23 mouse cellular contexts compared by ENCODE assay signal in the genomic region with DNA sequence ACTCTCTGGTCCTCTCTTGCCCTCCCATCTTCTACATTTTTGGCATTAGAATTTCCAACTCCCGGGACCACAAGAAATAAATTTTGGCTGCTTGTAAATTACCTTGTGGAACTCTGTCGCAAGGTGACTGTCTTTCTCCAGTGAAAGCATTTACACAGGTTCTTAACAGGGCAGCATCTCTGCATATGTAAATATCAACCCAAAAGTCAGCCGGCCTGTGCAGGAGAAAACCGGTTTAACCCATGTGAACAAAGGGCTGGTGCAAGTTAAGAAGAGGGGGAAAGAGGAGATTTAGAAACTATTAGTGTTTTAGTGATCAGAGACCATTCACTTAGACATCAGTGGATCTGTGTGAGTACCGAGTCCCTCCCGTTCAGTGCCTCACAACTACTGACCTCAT. TPM values are rescaled to one million over a fixed set of nuclear protein-coding genes. Genes with fewer than 3 reads are reported as not detected.
DNase-seq lines count a peak whose midpoint lies in the region; ATAC-seq and TF ChIP-seq lines count a peak whose summit lies in the region.
"Had no signal": no experiment of that assay in that cellular context is flagged by ENCODE, and none has a peak within 500 bp of the region (broad histone marks: within the 10 kb centered on the region; RNA-seq: fewer than 3 reads in every experiment).

No protein-coding gene starts in this region.

- 35% methylated on average over 6 of the region's 6 CpGs for WGBS in kidney, postnatal 0 days
- 42% methylated on average over 6 of the region's 6 CpGs for WGBS in kidney, embryonic 16.5 days
- WGBS in stomach, postnatal 0 days: 34% methylated on average over 6 of the region's 6 CpGs

- no peak for TF ChIP-seq CTCF in kidney, postnatal 0 days (IDR thresholded peaks at IDR 0.05; ENCODE audit: low read depth)
- no peak for TF ChIP-seq CTCF in ES-Bruce4 (IDR thresholded peaks at IDR 0.05; ENCODE audit: low read depth, low read length)
- no peak for TF ChIP-seq CTCF in stomach, postnatal 0 days (IDR thresholded peaks at IDR 0.05; ENCODE audit: low read depth)

- H3K36me3 ChIP-seq in kidney, postnatal 0 days (ENCODE audit: insufficient read depth, low read length): no peaks in the 10 kb centered on the region
- H3K36me3 ChIP-seq in kidney, embryonic 16.5 days (ENCODE audit: insufficient read depth, low read length): no peaks in the 10 kb centered on the region
- no peaks in the 10 kb centered on the region for H3K36me3 ChIP-seq in ES-Bruce4 (ENCODE audit: control insufficient read depth, insufficient read depth, low read length, poor library complexity, severe bottlenecking)
- H3K36me3 ChIP-seq in ES-E14 (ENCODE audit: control insufficient read depth, insufficient read depth, low read length, poor library complexity, severe bottlenecking): no peaks in the 10 kb centered on the region
- H3K36me3 ChIP-seq in stomach, postnatal 0 days (ENCODE audit: control insufficient read depth, insufficient read depth, low read length): no peaks in the 10 kb centered on the region
- H3K36me3 ChIP-seq: hindbrain, embryonic 10.5 days; hindbrain, embryonic 15.5 days; limb, embryonic 12.5 days; liver, embryonic 15.5 days; lung, embryonic 15.5 days; midbrain, embryonic 12.5 days; neural tube, embryonic 13.5 days had no signal

- in situ Hi-C loops in ES-E14 (cut with MboI; ENCODE audit: low sequenced_read_pairs in 2 of 2, unreplicated experiment in 2 of 2): no loop called here

- DNase-seq in kidney, postnatal 0 days (ENCODE audit: low spot score): no peak
- peak; percentile 50 for DNase-seq in ES-E14 (ENCODE audit: low read depth, low spot score)
- DNase-seq in stomach, postnatal 0 days (ENCODE audit: low spot score): no peak
- no peak for DNase-seq in urinary bladder, adult 18-20 months (ENCODE audit: low spot score in 2 of 2)
- DNase-seq: adrenal gland, adult 8-10 months; B cell, adult 2 months; cerebellum, adult 2 months; forebrain, postnatal 0 days; gastrocnemius, postnatal 14 days; heart, postnatal 14 days; kidney, adult 18-20 months; thymus, postnatal 14 days had no signal

- ATAC-seq in kidney, postnatal 0 days (replicated peaks; ENCODE audit: low FRiP score, low read depth): 0 out of 2 replicates have a peak, but pooled peaks have one; percentile 10
- no peak for ATAC-seq in kidney, embryonic 16.5 days (ENCODE audit: low FRiP score, low TSS enrichment)
- 0 out of 2 replicates have a peak, but pooled peaks have one; percentile 3 for ATAC-seq in stomach, postnatal 0 days (ENCODE audit: low FRiP score, low TSS enrichment)
- ATAC-seq: inflammation-experienced regulatory T-cells, adult 6 months had no signal

- H3K9me3 ChIP-seq in kidney, postnatal 0 days (replicated peaks; ENCODE audit: low read length): no peaks in the 10 kb centered on the region
- H3K9me3 ChIP-seq in kidney, embryonic 16.5 days (ENCODE audit: low read length): no peaks in the 10 kb centered on the region
- H3K9me3 ChIP-seq in ES-Bruce4 (replicated peaks; ENCODE audit: control insufficient read depth, insufficient read depth, low read length, poor library complexity, severe bottlenecking) (no peaks in the 10 kb centered on the region), ES-E14 (ENCODE audit: control insufficient read depth, insufficient read depth, low read depth, low read length) (no peaks in the 10 kb centered on the region)
- H3K9me3 ChIP-seq in stomach, postnatal 0 days (ENCODE audit: control insufficient read depth, low read length): no peaks in the 10 kb centered on the region
- H3K9me3 ChIP-seq: hindbrain, embryonic 10.5 days; hindbrain, embryonic 15.5 days; limb, embryonic 12.5 days; liver, embryonic 15.5 days; lung, embryonic 15.5 days; midbrain, embryonic 12.5 days; neural tube, embryonic 13.5 days had no signal

- H3K4me3 ChIP-seq in kidney, postnatal 0 days (replicated peaks; ENCODE audit: low read depth, low read length): no peak overlapping the region
- no peak overlapping the region for H3K4me3 ChIP-seq in kidney, embryonic 16.5 days (ENCODE audit: low read length)
- H3K4me3 ChIP-seq in ES-Bruce4 (ENCODE audit: low read depth, low read length) (no peak overlapping the region), ES-E14 (ENCODE audit: insufficient read depth in 1 of 2, low read depth in 1 of 2, low read length in 2 of 2, poor library complexity in 1 of 2, severe bottlenecking in 1 of 2) (peak overlapping the region; percentile 13 to 54; a peak in 3 of 4 replicates)
- no peak overlapping the region for H3K4me3 ChIP-seq in stomach, postnatal 0 days (ENCODE audit: low read depth, low read length)
- H3K4me3 ChIP-seq: erythroblast, embryonic 14.5 days; hindbrain, embryonic 10.5 days; hindbrain, embryonic 15.5 days; limb, embryonic 12.5 days; liver, embryonic 15.5 days; lung, embryonic 15.5 days; midbrain, embryonic 12.5 days; neural tube, embryonic 13.5 days had no signal

- H3K4me2 ChIP-seq in kidney, postnatal 0 days (ENCODE audit: low read length): no peak overlapping the region
- H3K4me2 ChIP-seq in kidney, embryonic 16.5 days (replicated peaks; ENCODE audit: low read depth, low read length): no peak overlapping the region
- H3K4me2 ChIP-seq in stomach, postnatal 0 days (replicated peaks; ENCODE audit: low read depth): no peak overlapping the region
- H3K4me2 ChIP-seq: hindbrain, embryonic 15.5 days; limb, embryonic 12.5 days; liver, embryonic 15.5 days; lung, embryonic 15.5 days; midbrain, embryonic 12.5 days; neural tube, embryonic 13.5 days had no signal

- no peak for TF ChIP-seq POLR2A in ES-Bruce4 (IDR thresholded peaks at IDR 0.05; ENCODE audit: insufficient read depth, low read length)

- no peaks in the 10 kb centered on the region; the same call in 1 of the 2 replicates for H3K4me1 ChIP-seq in kidney, postnatal 0 days (replicated peaks; ENCODE audit: insufficient read depth, low read length)
- H3K4me1 ChIP-seq in kidney, embryonic 16.5 days (ENCODE audit: insufficient read depth, low read length): peaks cover 8% of the 10 kb centered on the region; the same call in 1 of the 2 replicates
- peaks cover 10% of the 10 kb centered on the region for H3K4me1 ChIP-seq in ES-Bruce4 (ENCODE audit: control insufficient read depth, insufficient read depth, low read length)
- peaks cover 6 to 26% of the 10 kb centered on the region in 2 experiments for H3K4me1 ChIP-seq in ES-E14 (ENCODE audit: control insufficient read depth in 2 of 2, insufficient read depth in 2 of 2, low read length in 2 of 2, poor library complexity in 1 of 2)
- H3K4me1 ChIP-seq in stomach, postnatal 0 days (replicated peaks; ENCODE audit: control insufficient read depth, insufficient read depth): peaks cover 5% of the 10 kb centered on the region
- H3K4me1 ChIP-seq: hindbrain, embryonic 15.5 days; limb, embryonic 12.5 days; midbrain, embryonic 12.5 days; neural tube, embryonic 13.5 days had no signal

- H3K27me3 ChIP-seq in kidney, postnatal 0 days (ENCODE audit: insufficient read depth, low read length): no peaks in the 10 kb centered on the region
- H3K27me3 ChIP-seq in kidney, embryonic 16.5 days (ENCODE audit: insufficient read depth, low read length): no peaks in the 10 kb centered on the region
- no peaks in the 10 kb centered on the region for H3K27me3 ChIP-seq in ES-Bruce4 (ENCODE audit: control insufficient read depth, insufficient read depth, low read length, poor library complexity, severe bottlenecking)
- H3K27me3 ChIP-seq in stomach, postnatal 0 days (ENCODE audit: control insufficient read depth, insufficient read depth, low read length): no peaks in the 10 kb centered on the region
- H3K27me3 ChIP-seq: hindbrain, embryonic 15.5 days; limb, embryonic 12.5 days; lung, embryonic 15.5 days; midbrain, embryonic 12.5 days; neural tube, embryonic 13.5 days had no signal

- H3K27ac ChIP-seq in kidney, postnatal 0 days: peak overlapping the region; percentile 47; the same call in 1 of the 2 replicates
- no peak overlapping the region for H3K27ac ChIP-seq in kidney, embryonic 16.5 days (ENCODE audit: low read length)
- H3K27ac ChIP-seq in ES-Bruce4 (ENCODE audit: insufficient read depth, low read length): peak overlapping the region; percentile 52
- peak overlapping the region; percentile 82 for H3K27ac ChIP-seq in ES-E14 (ENCODE audit: insufficient read depth, low read depth, low read length, poor library complexity, severe bottlenecking)
- no peak overlapping the region for H3K27ac ChIP-seq in stomach, postnatal 0 days (replicated peaks)
- H3K27ac ChIP-seq: hindbrain, embryonic 10.5 days; hindbrain, embryonic 15.5 days; limb, embryonic 12.5 days; liver, embryonic 15.5 days; lung, embryonic 15.5 days; midbrain, embryonic 12.5 days; neural tube, embryonic 13.5 days had no signal

- no peak overlapping the region for H3K9ac ChIP-seq in kidney, postnatal 0 days (ENCODE audit: low read depth, low read length)
- no peak overlapping the region for H3K9ac ChIP-seq in kidney, embryonic 16.5 days (replicated peaks; ENCODE audit: low read length)
- no peak overlapping the region for H3K9ac ChIP-seq in ES-Bruce4 (ENCODE audit: low read depth, poor library complexity, severe bottlenecking)
- H3K9ac ChIP-seq in ES-E14 (ENCODE audit: insufficient read depth, low read depth, low read length, poor library complexity, severe bottlenecking): peak overlapping the region; percentile 65; the same call in 1 of the 2 replicates
- no peak overlapping the region for H3K9ac ChIP-seq in stomach, postnatal 0 days (ENCODE audit: low read length)
- H3K9ac ChIP-seq: forebrain, postnatal 0 days; hindbrain, embryonic 15.5 days; limb, embryonic 12.5 days; liver, embryonic 15.5 days; lung, embryonic 15.5 days; midbrain, embryonic 12.5 days; neural tube, embryonic 13.5 days had no signal

- no peak for TF ChIP-seq EP300 in ES-Bruce4 (IDR thresholded peaks at IDR 0.05; ENCODE audit: insufficient read depth, low read depth, low read length)
- no peak for TF ChIP-seq EP300 in stomach, postnatal 0 days (optimal IDR thresholded peaks at IDR 0.05)

TF ChIP-seq in ES-E14, 5 proteins besides CTCF, POLR2A, EP300 and RAD21:
- TF ChIP-seq ZC3H11A (IDR thresholded peaks at IDR 0.05; ENCODE audit: borderline replicate concordance, low read depth, low read length): no peak
- TF ChIP-seq ZNF384 (IDR thresholded peaks at IDR 0.05; ENCODE audit: low read depth, low read length): no peak

RNA-seq across cellular contexts. Expression of a gene that starts 15.3 kb away (rescaled TPM):
- polyA plus RNA-seq in kidney, postnatal 0 days (2015; fragmentation: Nextera tagmentation; extraction: Ambion mirVana): 17.9 and 21.9 TPM in 2 replicates
- polyA plus RNA-seq in kidney, embryonic 16.5 days (2015; fragmentation: Nextera tagmentation; extraction: Ambion mirVana): 5.3 and 8.3 TPM in 2 replicates
- 20.6 and 22.0 TPM in 2 replicates for polyA plus RNA-seq in ES-Bruce4 (2011; ENCODE audit: insufficient read depth, insufficient read length, low read depth, missing spikeins)
- total RNA-seq in ES-E14 (2012; rRNA removed): 26.1 and 27.9 TPM in 2 replicates
- 14.7 and 17.8 TPM in 2 replicates for polyA plus RNA-seq in stomach, postnatal 0 days (2015; fragmentation: Nextera tagmentation; extraction: Ambion mirVana)

Comparison
In these comparisons a context has a peak if more than half of its experiments do, and no peak if none do; other contexts are left out.
1. H3K27ac ChIP-seq: peak in kidney, postnatal 0 days (single experiment), ES-Bruce4 (single experiment) and ES-E14 (single experiment); none in kidney, embryonic 16.5 days (single experiment) and stomach, postnatal 0 days (single experiment).
2. H3K4me3 ChIP-seq: peak in ES-E14 (2 of 2); none in kidney, postnatal 0 days (single experiment), kidney, embryonic 16.5 days (single experiment), ES-Bruce4 (single experiment) and stomach, postnatal 0 days (single experiment).